Mouse (Mus musculus): ENCODE measurements around the gene Fbxo6.

The Fbxo6 gene

GRCm38 (mm10) chr4:148159544-148160435 lies 7.8 kb upstream of the Fbxo6 start:
- peak; percentile 96 for DNase-seq

- DNase-seq, result peak; percentile 49
Observed at GRCm38 (mm10) chr4:148158436-148159348, 6.8 kb upstream of the Fbxo6 start.

- peak; percentile 42 for DNase-seq
Observed at GRCm38 (mm10) chr4:148154982-148155381, 3.0 kb upstream of the Fbxo6 start.

- no peak for DNase-seq
Observed at GRCm38 (mm10) chr4:148154006-148154405, 2.1 kb upstream of the Fbxo6 start.

DNA sequence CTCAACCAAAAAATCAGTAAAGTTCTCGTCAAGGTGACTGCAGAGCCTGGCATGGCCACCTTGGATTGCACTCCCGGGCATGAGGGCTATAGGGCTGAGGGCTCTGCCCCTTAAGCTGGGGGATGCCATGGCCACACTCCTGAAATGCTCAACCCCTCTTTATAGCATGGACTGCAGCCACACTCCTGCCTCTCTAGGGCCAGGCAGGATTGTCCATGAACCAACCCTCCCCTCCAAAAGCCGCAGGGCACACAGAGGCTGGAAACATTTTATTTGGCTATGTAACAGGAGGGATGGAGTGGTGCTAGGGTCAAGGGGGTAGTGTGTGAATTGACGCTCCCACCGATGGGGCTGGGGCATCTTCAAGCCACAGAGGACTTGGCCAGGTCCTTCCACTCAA lies 607 bp upstream of the Fbxo6 start:
- DNase-seq, result no peak

GRCm38 (mm10) chr4:148150953-148151266 lies 1.0 kb downstream of the Fbxo6 start:
- no peak for DNase-seq

- DNase-seq, result no peak
Observed at GRCm38 (mm10) chr4:148150242-148150641, 1.7 kb downstream of the Fbxo6 start.

DNA sequence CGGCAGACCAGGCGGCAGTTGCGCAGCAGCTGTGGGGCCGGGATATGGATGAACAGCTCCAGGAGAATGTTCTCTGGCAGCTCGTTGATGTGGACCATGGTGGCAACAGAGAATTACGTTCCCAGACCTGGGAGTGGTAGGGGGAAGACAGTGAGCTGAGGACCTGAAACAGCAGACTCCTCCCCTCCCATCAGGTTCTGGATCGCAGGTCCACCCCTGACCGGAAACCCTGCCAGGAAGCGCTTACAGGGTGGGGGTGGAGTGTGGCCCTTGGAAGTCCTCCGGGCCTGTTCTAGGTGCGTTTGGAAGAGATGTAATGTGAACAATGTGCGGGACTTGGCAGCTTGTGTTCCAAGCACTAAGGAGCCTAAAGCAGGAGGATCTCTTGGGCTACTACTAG lies 2.4 kb downstream of the Fbxo6 start:
- no peak for DNase-seq

- DNase-seq, result no peak
Observed at GRCm38 (mm10) chr4:148147714-148148113, 4.2 kb downstream of the Fbxo6 start.

DNA sequence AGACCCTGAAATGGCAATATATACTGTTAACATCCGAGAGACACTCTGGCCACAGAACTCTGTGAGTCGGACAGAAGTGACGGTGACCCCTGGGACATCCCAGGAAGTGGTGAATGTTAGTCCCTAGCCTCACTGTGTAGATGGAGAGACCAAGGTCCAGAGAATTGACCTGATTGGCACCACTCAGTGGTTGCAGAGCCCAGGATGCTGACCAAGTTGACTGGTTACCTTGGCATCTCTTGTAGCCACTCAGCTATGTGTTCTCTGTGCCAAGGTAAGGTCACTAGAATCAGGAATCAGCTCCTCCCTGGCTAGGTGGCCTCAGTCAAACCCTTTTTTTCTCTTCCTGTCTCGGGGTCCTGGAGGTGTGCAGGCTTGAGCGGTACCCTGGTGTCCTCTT lies 8.2 kb downstream of the Fbxo6 start:
- DNase-seq, result no peak

GRCm38 (mm10) chr4:148140098-148141011 lies 11.6 kb downstream of the Fbxo6 start:
- peak; percentile 98 for DNase-seq

DNA sequence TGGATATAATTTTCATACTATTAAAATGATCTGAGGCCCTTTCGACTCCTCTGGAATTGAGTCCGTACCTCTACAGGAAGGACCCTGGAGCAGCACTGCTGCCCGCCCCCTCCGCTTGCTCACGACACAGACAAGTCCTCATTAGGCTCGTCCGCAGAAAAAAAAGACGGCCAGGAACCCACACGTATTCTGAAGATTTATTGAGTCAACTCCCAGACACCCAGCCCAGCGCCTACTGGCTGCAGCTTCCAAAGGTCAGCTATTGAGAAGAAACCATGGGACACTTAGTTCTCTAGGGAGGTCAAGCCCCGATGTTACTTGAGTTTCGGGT lies 12.2 kb downstream of the Fbxo6 start:
- DNase-seq, result no peak

GRCm38 (mm10) chr4:148137503-148137902 lies 14.4 kb downstream of the Fbxo6 start:
- DNase-seq, result no peak

GRCm38 (mm10) chr4:148134988-148135387 lies 17.0 kb downstream of the Fbxo6 start:
- DNase-seq, result no peak

GRCm38 (mm10) chr4:148131497-148132081 lies 20.4 kb downstream of the Fbxo6 start:
- no peak for DNase-seq

DNA sequence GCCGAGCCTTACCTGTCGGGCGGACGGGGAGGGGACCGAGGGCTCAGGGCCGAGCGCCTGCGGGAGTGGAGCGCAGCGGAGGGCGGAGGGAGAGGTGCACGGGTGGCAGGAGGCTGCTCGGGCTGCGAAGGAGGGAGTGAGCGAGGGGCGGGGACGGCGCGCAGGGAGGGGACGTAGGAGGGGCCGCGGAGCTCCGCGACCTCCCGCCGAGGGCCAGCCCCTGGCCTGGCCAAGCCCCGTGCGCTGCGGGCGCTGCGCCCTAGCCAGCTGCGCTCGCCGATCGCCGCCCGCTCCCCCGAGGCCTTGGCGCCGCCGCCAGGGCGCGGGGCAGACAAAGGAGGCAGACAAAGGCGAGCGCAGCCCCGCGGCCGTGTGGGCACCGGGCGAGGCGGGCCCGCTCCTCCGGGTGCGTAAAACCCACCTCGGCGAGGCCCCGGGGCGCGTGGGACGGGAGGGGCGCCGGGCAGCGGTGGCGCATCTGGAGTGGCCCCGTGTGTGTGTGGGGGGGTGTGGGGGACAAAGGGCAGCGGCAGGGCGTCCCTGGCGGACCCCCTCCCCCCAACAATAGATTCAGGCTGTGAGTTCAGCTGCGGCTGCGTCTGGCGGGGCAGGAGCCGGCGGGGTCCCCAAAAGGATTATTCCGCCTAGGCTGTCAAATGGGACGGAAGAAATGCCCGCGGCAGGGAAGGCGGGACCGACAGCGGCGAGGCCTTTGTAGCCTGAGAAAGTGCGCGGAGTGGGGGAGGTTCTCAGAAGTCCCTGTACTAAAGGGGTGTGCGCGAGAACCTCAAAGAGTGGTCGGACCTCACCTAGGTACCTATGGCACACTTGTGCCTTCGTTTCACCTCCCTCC lies 21.2 kb downstream of the Fbxo6 start, which contains the start of gene Draxin:
Gene Draxin, minus strand, starts transcription at position 138 of the 853 bp plus-strand sequence.
- peak; percentile 42 for DNase-seq

GRCm38 (mm10) chr4:148130133-148130532 lies 21.8 kb downstream of the Fbxo6 start, which contains the start of gene Mad2l2:
TSS of gene Mad2l2 (plus strand) at chr4:148130384.
- DNase-seq, result no peak

DNA sequence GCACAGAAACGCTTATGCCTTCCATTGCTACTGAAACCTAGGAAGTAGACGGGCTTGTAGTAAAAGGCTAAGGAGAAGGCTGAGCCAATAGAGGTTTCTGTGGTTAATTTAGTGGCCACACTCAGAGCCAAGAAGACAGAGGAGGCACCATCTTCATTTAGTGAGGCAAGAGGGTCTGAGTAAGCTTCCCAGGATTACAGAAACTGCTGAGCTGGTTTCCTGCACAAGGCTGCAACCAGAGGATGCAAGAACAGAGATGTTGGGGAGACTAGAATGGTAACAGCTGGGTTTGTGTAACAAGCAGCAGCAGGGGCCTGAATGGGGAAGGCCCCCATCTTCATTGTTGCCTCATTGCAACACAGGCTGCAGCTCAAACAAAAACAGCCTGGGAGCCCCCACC lies 23.3 kb downstream of the Fbxo6 start:
- DNase-seq, result no peak

DNA sequence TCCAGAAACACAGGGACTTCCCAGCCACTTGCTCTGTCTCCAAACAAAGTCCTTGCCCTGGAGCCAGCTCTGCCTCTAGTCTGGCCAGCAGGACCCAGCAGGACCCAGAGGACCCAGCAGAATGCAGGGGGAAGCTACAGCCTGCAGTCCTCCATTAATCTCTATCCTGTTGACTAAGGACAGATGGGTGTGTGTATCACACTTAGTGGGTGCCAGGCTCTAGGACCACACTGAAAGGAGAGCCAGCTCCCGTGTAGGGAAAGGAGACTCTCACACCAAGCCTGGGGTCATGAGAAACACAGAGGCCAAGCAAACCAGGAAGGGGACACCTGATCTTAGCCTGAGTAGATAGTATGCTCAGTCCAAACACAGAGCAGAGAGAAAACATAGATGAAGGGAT lies 23.7 kb downstream of the Fbxo6 start:
- DNase-seq, result no peak

- no peak for DNase-seq
Observed at GRCm38 (mm10) chr4:148122694-148123066, 29.3 kb downstream of the Fbxo6 start.

DNA sequence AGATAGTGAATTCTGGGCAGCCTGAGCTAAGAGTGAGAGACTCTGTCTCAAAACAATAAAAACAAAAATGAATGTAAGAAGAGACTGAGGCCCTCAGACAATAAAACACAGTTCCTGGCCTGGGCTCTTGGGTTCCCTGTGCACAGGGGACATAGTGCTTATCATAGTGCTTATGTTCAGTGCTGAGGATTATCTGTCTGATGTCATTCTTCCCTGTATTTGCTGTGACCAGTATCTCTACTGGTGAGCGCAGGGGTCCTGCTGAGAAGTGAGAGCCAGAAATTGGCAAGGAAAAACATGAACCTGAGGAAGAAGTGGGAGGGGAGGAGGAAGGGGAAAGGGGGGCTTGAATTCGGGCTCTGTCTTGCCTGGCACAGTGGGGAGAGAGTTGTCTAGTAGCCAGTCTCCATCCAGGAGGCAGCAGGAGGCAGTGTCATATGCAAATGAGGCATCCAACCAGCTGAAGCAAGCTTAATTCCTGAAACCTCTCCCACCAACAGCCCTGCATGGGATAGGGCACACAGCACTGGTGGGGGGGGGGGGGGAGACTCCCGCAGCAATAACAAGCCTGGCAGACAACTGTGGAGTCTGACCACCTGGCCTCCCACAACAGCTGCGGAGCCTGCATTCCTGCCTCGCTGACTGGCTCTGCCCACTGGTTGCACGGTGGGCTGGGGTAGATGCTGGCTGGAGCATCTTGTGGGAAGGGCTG lies 29.8 kb downstream of the Fbxo6 start:
- DNase-seq, result no peak

All from kidney, adult 18-20 months (tissue).